Mouse (Mus musculus): ENCODE measurements at regions not wholly inside any gene's neighbourhood (a gene's known extent, or its start where the extent isn't known, plus 50 kb on each side); places are given as distances from the start of the nearest gene placed in this dataset.

DNA sequence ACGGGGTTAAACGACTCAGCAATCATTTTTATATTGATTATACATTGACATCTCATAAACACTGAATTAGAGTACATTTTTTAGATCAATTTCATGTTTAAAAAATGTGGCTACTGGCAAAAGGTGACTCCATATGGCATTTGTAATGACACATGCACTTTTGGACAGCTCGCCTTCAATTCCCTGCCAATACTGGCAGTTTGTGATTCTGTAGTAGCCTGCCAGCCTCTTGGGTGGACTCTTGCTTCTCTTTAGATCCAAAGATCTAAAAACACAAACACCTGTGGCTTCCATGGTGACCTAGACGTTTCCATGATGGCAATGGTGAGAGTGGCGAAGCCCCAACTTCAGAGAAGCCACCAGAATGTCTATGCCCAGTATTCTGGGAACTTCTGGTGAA, 83.1 kb upstream of the Pcdh8 start:
- no peak for DNase-seq (ENCODE audit: low spot score)

DNA sequence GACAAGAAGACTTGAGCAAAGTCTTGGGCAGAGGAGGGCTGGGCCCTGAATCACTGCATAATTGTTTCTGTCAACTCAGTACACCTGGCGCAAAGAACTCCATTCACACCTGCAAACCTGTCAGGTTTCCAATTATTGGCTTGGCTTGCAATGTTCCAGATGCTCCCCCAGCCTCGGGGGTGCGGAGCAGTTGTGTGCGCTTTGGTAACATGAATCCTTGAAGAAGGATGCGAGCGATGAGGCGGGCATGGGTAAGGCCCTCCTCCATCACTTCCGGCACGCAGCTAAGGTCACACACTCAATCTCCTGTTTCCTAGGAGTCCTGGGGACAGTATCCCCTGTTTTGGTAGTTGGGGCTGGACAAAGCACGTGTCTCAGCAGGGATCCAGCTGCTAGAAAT, 81.6 kb upstream of the Pcdh8 start:
- DNase-seq (ENCODE audit: low spot score): no peak

GRCm38 (mm10) chr14:79851795-79852194, 80.7 kb upstream of the Pcdh8 start:
- no peak for DNase-seq (ENCODE audit: low spot score)

DNA sequence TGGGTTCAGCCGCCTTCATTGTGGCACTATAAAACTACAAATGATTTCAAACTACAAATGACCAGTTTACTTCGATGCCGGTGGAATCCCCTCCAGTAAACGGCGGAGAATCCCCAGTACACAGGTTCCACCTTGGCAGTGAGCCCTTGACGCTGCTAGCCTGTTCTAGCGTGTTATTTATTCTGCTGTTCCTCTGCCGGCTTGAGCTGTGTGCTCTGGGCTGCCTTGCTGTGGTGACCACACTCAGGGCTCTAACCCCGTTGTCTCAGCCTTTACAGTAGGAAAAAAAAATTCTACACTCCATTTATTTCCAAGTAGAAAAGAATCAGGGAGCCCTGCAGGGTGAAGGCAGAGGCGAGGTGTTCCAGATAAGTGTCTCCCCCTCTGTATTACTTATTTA, 80.1 kb upstream of the Pcdh8 start:
- DNase-seq (ENCODE audit: low spot score): no peak

GRCm38 (mm10) chr14:79849617-79850435, 78.7 kb upstream of the Pcdh8 start:
- no peak for DNase-seq (ENCODE audit: low spot score)

- no peak for DNase-seq (ENCODE audit: low spot score)
Measured at GRCm38 (mm10) chr14:79848116-79848515, 77.0 kb upstream of the Pcdh8 start.

DNA sequence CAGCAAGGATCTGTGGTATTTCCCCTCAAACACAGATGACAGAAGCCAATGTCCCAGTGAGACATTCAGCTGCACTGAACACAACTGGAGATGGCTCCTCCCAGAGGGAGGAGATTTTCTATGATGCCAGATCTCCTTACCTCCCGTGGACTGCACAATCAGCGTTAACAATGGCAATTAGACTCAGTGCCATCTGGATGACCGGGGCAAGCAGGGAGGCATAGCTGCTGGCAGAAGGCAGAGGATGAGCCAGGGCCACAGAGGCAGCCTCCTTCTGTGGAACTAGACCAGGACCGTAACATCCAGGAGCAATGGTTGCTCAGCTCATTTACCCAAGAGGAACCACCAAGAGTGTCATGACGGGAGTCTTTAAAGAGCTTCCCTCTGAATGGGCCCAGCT, 73.2 kb upstream of the Pcdh8 start:
- DNase-seq (ENCODE audit: low spot score): no peak

DNA sequence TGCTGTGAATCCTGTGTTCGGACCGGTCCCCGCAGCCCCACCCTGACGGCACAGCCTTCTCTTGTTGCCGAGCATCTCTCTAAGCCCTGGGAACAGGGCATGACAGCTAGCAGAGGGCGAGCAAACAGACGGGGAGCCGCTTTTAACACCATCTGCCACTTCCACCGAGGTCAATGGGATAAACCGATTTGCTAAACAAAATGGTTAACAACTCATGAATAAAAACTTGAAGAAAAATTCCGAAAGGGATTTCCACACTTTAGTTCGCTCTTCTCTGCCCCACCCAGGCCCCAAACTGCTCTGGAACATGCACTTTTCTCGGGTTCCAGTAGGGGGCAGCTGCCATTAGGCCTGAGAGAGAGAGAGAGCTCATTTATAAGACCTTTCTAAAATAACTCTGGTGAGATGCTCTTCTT, 72.0 kb upstream of the Pcdh8 start:
- DNase-seq (ENCODE audit: low spot score): no peak

DNA sequence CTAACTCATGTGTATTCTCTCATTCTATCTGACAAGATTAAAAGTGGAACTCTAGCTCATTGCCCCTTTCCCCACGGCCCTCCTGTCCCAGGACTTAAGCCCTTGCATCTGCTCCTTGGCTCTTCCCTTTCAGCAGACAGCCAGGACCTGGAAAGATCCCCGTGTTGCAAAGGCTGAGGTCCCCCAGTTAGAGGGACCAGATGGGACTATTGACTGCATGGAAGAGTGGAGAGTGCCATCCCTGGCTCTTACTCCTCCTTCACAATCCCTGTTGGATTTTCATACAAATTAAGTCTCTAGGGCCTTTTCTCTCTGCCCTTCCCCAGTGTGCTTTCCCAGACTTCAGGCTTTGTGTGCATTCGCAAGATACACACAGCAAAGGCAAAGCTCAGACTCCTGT, 71.6 kb upstream of the Pcdh8 start:
- DNase-seq (ENCODE audit: low spot score): no peak

DNA sequence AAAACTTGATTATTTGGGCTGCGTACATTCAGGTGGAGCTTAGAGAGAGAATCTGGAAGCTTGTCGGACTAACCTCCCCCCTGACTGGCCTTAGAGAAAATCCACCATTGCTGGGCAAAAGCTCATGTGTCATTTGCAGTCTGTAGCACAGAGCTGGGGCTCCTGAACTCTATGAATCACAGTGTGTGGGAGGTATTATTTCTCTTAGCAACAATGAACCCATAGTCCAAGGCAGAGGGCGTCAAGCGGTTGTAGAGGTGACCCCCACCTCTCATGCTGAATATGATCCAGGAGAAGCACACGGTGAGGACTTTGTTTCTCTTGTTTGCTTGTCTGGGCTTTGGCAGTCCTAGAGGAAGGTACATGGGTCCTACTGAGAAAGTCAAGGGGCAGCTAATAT, 66.0 kb upstream of the Pcdh8 start:
- DNase-seq (ENCODE audit: low spot score): no peak

DNA sequence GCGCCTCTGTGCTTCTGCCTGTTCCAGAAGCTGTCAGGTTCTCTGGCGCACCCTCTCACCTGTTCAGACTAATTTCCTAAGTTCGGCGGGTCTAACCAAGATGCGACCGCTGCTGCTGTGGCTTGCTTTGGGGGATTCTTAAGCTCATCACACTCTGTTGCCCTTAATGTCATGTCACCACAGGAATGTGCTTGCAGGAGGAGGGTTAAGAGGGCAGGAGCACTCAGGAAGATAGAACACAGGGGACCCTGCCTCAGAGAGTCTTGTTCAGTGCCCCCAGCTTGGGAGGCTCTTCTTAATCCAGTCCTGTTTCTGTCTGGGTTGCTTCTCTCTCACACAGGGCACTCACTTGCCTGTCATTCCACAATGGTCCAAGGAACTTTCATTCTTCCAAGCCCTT, 65.1 kb upstream of the Pcdh8 start:
- DNase-seq (ENCODE audit: low spot score): no peak

GRCm38 (mm10) chr14:79824670-79825446, 53.7 kb upstream of the Pcdh8 start:
- DNase-seq (ENCODE audit: low spot score): no peak

DNA sequence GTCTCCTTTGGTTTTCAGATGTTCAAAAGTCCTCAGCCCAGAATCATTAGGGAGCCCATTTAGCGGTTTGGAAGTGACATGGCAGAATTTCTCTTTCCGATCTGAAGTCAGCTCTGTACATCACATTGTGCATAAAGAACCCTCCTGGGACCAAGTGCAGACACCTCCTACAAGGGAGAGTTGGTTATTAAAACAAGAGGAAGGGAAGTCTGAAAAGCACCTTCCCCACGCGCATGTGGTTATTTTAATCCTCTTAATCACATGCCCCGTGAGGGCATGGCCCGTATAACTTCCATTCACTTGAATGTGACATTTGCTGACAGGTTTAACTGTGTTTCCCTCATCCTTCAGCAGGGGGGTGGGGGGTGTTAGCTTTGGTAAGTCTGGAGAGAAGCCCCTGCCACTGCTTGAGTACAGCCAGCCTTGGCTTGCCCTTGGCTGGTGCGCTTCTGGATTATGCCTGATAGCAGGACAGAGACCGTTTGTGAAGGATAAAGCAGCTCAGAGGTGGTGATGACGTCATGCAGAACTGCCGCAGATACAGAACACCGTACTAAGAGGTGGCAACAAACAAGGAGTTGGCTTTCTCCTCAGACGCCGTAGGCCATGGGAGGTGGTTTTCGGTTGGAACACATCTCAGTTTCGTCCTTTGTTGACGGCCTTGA, 51.5 kb upstream of the Pcdh8 start:
- no peak for DNase-seq (ENCODE audit: low spot score)

DNA sequence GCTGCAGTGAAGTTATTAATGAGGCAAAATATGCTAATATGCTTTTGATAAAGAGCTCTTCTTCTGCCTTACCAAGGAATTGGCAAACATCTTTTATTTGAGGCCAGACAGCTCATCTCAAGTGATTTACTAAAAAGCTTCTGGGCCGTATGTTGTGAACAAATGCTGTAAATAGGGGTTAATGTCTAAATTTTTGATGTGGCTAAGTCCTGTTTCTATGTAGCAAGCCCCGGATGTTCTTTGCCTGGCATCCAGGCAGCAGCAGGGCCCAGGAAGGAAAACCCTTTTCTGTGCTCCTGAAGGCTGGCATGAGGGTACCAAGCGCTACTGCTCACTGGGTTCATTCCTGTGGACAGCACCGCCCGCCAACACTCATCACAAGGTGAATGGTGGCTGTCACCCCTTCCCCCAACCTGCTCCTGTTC, 50.9 kb upstream of the Pcdh8 start:
- no peak for DNase-seq (ENCODE audit: low spot score)

DNA sequence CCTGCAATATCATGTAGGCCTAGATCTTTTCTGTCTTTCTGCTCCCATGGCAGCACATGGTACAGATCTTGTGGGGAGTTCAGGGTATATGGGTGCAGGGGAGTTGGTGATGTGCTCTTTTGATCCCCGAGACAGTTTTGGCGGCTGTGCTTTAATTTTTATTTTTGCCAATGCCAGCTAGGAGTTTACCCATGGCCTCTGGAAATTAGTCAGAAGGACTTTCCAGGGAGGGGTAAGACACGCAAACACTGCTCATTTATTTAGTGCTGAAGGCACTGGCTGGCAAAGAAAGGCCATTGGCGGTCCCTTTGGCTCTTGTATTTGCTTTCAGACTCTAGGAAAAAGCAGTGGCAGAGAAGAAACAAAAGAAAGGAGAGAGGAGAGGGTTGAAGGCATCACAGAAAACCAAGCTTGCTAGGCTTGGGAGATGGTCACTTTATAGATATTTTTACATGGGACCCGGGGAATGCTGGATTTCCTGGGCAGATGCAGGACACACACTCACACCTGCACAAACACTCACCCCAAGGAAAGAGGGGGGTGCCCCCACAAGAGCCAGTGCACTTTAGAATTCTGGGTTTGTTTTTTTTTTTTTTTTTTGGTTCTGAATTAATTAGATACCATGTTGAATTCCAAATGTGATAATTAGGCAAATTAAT, 50.4 kb upstream of the Pcdh8 start:
- no peak for DNase-seq (ENCODE audit: low spot score)
